Mouse (Mus musculus): ENCODE data around the gene Cxcl12. TPM values are rescaled to one million over a fixed set of nuclear protein-coding genes. Genes with fewer than 3 reads are reported as not detected.

Cxcl12 gene
- polyA plus RNA-seq, 1 experiment = 389 TPM

GRCm38 (mm10) chr6:117163486-117163885 is 4.8 kb upstream of the Cxcl12 start:
- Histone ChIP-seq H3K4me3 (ENCODE audit: extremely low read depth, insufficient read depth, insufficient read length) (no peak overlapping the region), H3K36me3 (ENCODE audit: control insufficient read depth, insufficient read depth, low read length) (no peaks in the 10 kb centered on the region), H3K27ac (ENCODE audit: insufficient read depth, low read length) (no peak overlapping the region), H3K4me1 (ENCODE audit: control insufficient read depth, insufficient read depth, insufficient read length) (no peaks in the 10 kb centered on the region; the same call in 1 of the 2 replicates), H3K27me3 (ENCODE audit: control insufficient read depth, insufficient read depth, low read length) (peaks cover 2% of the 10 kb centered on the region; the same call in 1 of the 2 replicates)
- WGBS = 76% methylated on average over 5 of the region's 5 CpGs
- DNase-seq (ENCODE audit: low read depth in 1 of 2, low spot score in 2 of 2) = no peak
- no peak for TF ChIP-seq CTCF (IDR thresholded peaks at IDR 0.05; ENCODE audit: extremely low read depth, insufficient read depth, insufficient read length, insufficient replicate concordance)
- TF ChIP-seq POLR2A (IDR thresholded peaks at IDR 0.05; ENCODE audit: low read depth, low read length) = no peak

GRCm38 (mm10) chr6:117166581-117167425 is 1.5 kb upstream of the Cxcl12 start:
- Histone ChIP-seq H3K27ac (ENCODE audit: insufficient read depth, low read length) (no peak overlapping the region), H3K4me1 (ENCODE audit: control insufficient read depth, insufficient read depth, insufficient read length) (no peaks in the 10 kb centered on the region; the same call in 1 of the 2 replicates), H3K27me3 (ENCODE audit: control insufficient read depth, insufficient read depth, low read length) (peaks cover 6% of the 10 kb centered on the region; the same call in 1 of the 2 replicates), H3K36me3 (ENCODE audit: control insufficient read depth, insufficient read depth, low read length) (no peaks in the 10 kb centered on the region), H3K4me3 (ENCODE audit: extremely low read depth, insufficient read depth, insufficient read length) (no peak overlapping the region)
- peak in 1 of 2 experiments; percentile 43 for DNase-seq (ENCODE audit: low read depth in 1 of 2, low spot score in 2 of 2)
- no peak for TF ChIP-seq POLR2A (IDR thresholded peaks at IDR 0.05; ENCODE audit: low read depth, low read length)
- peak; percentile 42; the same call in 1 of the 2 replicates for TF ChIP-seq CTCF (IDR thresholded peaks at IDR 0.05; ENCODE audit: extremely low read depth, insufficient read depth, insufficient read length, insufficient replicate concordance)
- 6% methylated on average over 16 of the region's 16 CpGs for WGBS

- whole genome bisulfite sequencing = 20% methylated on average over 7 of the region's 7 CpGs
- no peak overlapping the region for H3K4me3 ChIP-seq (ENCODE audit: extremely low read depth, insufficient read depth, insufficient read length)
- no peak for DNase-seq (ENCODE audit: low read depth in 1 of 2, low spot score in 2 of 2)
- peaks cover 6% of the 10 kb centered on the region; the same call in 1 of the 2 replicates for H3K27me3 ChIP-seq (ENCODE audit: control insufficient read depth, insufficient read depth, low read length)
- H3K27ac ChIP-seq (ENCODE audit: insufficient read depth, low read length) = no peak overlapping the region
- H3K36me3 ChIP-seq (ENCODE audit: control insufficient read depth, insufficient read depth, low read length) = no peaks in the 10 kb centered on the region
- TF ChIP-seq CTCF (IDR thresholded peaks at IDR 0.05; ENCODE audit: extremely low read depth, insufficient read depth, insufficient read length, insufficient replicate concordance) = no peak
- no peak for TF ChIP-seq POLR2A (IDR thresholded peaks at IDR 0.05; ENCODE audit: low read depth, low read length)
- no peaks in the 10 kb centered on the region; the same call in 1 of the 2 replicates for H3K4me1 ChIP-seq (ENCODE audit: control insufficient read depth, insufficient read depth, insufficient read length)
Measured at GRCm38 (mm10) chr6:117167426-117167730, 957 bp upstream of the Cxcl12 start.

DNA sequence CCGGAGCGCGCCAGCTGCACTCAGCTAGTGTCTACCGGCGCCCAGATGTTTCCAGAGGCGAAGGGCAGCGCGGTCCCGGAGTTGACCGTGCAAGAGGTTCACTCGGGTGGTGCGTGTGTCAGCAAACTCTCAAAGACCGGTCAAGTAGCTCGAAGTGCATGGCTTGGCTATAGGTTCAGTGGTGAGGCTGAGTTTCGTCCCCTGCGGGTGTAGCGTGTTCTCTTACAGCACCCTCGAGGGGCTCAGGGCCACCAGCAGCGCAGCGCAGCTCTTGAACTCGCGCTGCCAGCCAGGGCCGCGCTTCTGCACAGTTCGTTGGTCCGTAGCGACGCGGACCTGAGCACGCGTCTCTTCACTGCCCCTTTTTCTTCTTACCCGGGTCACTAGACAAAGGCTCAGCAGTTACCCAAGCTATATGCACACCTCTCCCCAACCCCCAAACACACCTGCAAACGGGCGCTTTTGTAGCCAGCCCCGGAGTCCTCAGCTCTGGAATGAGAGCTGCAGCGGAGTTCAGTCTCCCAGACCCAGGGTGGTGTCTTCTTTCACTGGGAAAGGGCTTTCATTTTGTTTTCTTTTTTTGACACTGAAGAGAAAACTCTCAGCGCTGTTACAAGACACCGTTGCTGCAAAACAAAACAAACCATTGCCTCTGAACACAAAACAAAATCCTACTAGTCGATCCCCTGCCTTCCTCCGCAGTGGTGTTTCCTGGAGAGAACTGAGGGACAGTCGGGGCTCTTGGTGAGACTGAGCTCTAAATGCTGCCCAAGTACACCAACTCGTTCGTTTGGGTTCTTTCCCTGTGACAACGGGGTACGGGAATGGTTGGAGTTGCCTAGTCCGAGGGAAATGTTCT is 945 bp downstream of the Cxcl12 start:
- peaks cover 6% of the 10 kb centered on the region; the same call in 1 of the 2 replicates for H3K27me3 ChIP-seq (ENCODE audit: control insufficient read depth, insufficient read depth, low read length)
- H3K36me3 ChIP-seq (ENCODE audit: control insufficient read depth, insufficient read depth, low read length) = no peaks in the 10 kb centered on the region
- WGBS = 3% methylated on average over 46 of the region's 46 CpGs
- DNase-seq (ENCODE audit: low read depth in 1 of 2, low spot score in 2 of 2) = no peak
- no peaks in the 10 kb centered on the region; the same call in 1 of the 2 replicates for H3K4me1 ChIP-seq (ENCODE audit: control insufficient read depth, insufficient read depth, insufficient read length)
- TF ChIP-seq CTCF (IDR thresholded peaks at IDR 0.05; ENCODE audit: extremely low read depth, insufficient read depth, insufficient read length, insufficient replicate concordance) (no peak), POLR2A (IDR thresholded peaks at IDR 0.05; ENCODE audit: low read depth, low read length) (no peak)
- peak overlapping the region; percentile 61 for H3K27ac ChIP-seq (ENCODE audit: insufficient read depth, low read length)
- H3K4me3 ChIP-seq (ENCODE audit: extremely low read depth, insufficient read depth, insufficient read length) = peak overlapping the region; percentile 48; the same call in 1 of the 2 replicates

- TF ChIP-seq POLR2A (IDR thresholded peaks at IDR 0.05; ENCODE audit: low read depth, low read length) = no peak
- TF ChIP-seq CTCF (IDR thresholded peaks at IDR 0.05; ENCODE audit: extremely low read depth, insufficient read depth, insufficient read length, insufficient replicate concordance) = no peak
- H3K4me1 ChIP-seq (ENCODE audit: control insufficient read depth, insufficient read depth, insufficient read length) = no peaks in the 10 kb centered on the region; the same call in 1 of the 2 replicates
- H3K36me3 ChIP-seq (ENCODE audit: control insufficient read depth, insufficient read depth, low read length) = no peaks in the 10 kb centered on the region
- peak overlapping the region; percentile 21; the same call in 1 of the 2 replicates for H3K4me3 ChIP-seq (ENCODE audit: extremely low read depth, insufficient read depth, insufficient read length)
- 35% methylated on average over 10 of the region's 10 CpGs for WGBS
- H3K27me3 ChIP-seq (ENCODE audit: control insufficient read depth, insufficient read depth, low read length) = peaks cover 6% of the 10 kb centered on the region; the same call in 1 of the 2 replicates
- 0 out of 2 replicates have a peak overlapping the region, but pooled peaks have one; percentile 8 for H3K27ac ChIP-seq (ENCODE audit: insufficient read depth, low read length)
- no peak for DNase-seq (ENCODE audit: low read depth in 1 of 2, low spot score in 2 of 2)
Measured at GRCm38 (mm10) chr6:117169910-117170747, 1.8 kb downstream of the Cxcl12 start.

- H3K27ac ChIP-seq (ENCODE audit: insufficient read depth, low read length) = no peak overlapping the region
- peaks cover 6% of the 10 kb centered on the region; the same call in 1 of the 2 replicates for H3K27me3 ChIP-seq (ENCODE audit: control insufficient read depth, insufficient read depth, low read length)
- no peak for DNase-seq (ENCODE audit: low read depth in 1 of 2, low spot score in 2 of 2)
- no peak overlapping the region for H3K4me3 ChIP-seq (ENCODE audit: extremely low read depth, insufficient read depth, insufficient read length)
- H3K36me3 ChIP-seq (ENCODE audit: control insufficient read depth, insufficient read depth, low read length) = no peaks in the 10 kb centered on the region
- TF ChIP-seq POLR2A (IDR thresholded peaks at IDR 0.05; ENCODE audit: low read depth, low read length) (no peak), CTCF (IDR thresholded peaks at IDR 0.05; ENCODE audit: extremely low read depth, insufficient read depth, insufficient read length, insufficient replicate concordance) (no peak)
- H3K4me1 ChIP-seq (ENCODE audit: control insufficient read depth, insufficient read depth, insufficient read length) = no peaks in the 10 kb centered on the region; the same call in 1 of the 2 replicates
- 84% methylated on average over 6 of the region's 6 CpGs for WGBS
Measured at GRCm38 (mm10) chr6:117172358-117172757, 4.0 kb downstream of the Cxcl12 start.
